Mouse (Mus musculus) cerebellum, postnatal 4 days (tissue): ENCODE data around the gene Mlip.

Experiments
- DNase-seq, 2 experiments: peaks; one replicate each; pipeline ENCODE4 v3.0.0; 2022; ENCODE audit warnings: low spot score in 2 of 2, mixed read lengths in 1 of 2

Mlip gene

DNA sequence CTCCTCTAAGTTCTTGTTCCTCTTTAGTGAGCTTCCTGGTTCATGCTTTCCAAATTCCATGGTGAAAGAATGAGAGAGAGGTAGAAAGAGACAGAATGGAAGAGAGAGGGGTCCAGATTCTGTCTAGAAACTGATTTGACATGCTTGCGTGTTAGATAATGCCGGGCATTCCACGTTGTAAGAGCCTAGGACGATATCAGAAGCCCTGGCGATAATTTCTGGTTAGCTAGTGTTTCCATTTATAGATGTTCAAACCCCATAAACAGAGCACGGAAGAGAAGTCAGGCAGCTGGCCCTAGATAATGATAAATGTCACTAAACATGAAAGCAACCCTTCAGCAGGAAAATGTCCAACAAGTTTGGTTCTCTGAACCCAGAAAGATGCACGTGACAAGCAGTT is 5.1 kb downstream of the Mlip start:
- DNase-seq: no peak

DNA sequence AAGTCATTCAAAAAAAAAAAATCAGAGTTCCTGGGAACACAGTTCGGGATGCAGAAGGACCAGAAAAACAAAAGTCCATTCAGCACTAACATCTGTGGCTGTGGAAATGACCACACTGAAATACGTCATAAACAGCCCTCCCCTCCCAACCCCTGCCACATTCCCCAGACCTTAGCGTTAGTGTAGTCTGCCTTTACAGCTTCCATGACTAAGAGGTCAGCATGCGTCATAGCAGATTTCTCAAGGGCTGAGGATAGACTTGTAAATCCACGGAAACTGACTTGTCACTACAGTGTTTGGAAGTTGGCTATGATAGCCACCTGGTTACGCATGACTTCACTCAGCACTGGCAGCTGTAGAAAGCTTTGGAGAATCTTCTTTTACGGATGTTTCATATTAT is 8.5 kb downstream of the Mlip start:
- no peak for DNase-seq

DNA sequence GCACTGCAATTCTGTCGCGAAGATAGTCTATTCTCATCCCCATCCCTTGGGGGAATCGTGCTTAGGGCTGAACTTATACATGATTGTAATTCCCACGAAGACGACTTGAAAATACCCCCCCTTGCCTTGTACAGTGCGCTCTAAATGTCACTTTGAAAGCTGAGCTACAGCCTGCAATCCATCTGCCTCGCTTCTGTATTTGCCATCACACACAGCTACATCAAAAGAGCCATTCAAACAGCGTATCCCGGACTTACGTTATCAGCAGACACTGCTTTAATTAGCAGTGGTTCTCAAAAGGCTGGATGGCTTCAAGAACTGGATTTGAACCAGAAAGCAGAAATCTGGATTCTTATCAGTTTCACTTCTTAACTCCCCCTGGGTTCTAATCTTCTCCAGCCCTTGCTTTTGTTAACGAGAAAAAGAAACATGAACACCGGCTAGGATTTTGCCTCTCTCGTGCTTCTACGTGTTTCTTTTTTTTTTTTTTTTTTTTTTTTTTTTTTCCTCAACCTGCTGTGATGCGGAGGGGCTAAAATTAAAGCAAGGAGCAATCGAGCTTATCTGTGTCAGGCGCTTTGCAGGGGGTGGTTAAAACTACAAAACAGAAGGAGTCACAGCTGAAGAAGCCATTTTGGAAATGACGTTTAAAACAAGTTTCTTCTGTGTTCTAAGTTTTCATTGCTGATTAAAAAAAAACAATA is 12.5 kb downstream of the Mlip start:
- DNase-seq: no peak

DNA sequence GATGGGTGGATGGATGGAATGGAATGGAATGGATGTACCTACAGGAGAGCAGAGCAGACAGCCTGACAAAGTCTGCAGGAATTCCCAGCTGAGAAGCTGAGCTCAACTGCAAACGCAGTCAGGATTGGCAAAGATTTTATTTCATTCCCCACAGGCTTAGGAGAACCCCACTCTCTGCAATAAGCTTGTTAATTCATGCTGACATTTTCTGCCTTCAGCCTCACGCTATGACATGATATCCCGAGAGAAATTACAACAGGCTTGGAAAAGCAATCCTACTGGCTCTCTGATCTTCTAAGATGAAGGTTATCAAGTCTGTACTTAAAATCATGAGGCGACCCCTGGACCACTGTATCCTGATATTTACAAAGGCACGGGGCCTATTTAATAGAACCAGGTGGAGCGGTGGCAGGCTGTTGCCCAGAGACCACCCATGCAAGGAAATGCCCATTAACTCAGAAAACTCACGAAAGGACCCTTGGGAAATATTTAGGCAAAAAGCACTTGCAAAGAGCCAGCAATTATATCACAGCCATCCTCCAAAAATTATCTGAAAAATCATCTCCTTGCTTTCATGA is 13.1 kb downstream of the Mlip start:
- no peak for DNase-seq

DNA sequence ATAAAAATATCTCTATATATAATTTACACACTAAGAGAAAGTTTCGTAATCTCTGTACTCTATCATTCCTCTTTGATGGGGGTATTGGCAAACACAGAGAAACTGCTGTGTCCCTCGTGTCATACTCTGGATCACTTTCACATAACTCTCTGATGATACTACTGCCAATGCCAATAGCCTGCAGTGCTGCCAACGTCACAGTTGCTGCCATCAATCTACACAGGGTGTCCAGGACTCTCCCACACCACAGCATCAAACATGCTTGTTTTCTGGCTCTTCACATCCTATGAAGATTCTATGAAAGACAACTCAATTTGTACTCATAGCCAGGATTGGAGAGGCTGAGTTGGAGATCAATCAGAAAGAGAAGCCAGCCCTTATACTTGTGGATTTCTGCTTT is 17.4 kb downstream of the Mlip start:
- DNase-seq: no peak

DNA sequence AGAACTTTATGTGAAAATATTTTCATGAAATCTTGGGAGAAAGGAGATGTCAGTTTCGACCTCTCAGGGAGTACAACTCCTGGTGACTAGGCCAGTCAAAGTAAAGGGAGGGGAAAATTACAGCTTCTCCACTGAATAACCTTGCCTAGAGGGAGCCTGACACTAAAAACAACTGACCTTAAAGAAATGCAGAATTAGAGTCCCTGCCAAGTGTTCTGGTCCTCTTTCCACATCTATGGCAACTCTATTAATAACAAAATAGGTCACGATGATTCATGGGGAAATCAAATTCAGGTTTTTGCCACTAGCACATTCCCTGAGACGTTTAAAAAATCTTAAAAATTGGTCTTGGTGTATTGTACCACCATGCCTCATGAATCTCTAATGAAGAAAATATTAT is 34.4 kb downstream of the Mlip start:
- DNase-seq: no peak

DNA sequence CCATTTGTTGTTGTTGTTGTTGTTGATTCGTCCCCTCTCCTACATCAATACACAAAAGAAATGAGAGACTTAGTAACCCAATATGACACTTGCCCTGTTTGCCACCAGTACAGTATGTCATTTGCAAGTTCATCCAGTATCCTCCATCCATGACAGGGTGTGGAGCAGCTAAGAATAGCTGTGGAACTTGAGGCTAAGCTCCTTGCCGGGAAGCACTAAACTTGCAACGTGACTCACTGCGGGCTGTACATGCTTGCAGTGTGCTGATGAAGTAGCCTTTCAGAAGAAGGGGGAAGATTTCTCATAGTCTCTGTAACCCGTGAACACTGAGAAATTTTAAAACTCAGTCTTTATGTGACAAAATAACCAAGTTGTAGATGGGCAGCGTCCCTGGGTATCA is 42.2 kb downstream of the Mlip start:
- DNase-seq: no peak

DNA sequence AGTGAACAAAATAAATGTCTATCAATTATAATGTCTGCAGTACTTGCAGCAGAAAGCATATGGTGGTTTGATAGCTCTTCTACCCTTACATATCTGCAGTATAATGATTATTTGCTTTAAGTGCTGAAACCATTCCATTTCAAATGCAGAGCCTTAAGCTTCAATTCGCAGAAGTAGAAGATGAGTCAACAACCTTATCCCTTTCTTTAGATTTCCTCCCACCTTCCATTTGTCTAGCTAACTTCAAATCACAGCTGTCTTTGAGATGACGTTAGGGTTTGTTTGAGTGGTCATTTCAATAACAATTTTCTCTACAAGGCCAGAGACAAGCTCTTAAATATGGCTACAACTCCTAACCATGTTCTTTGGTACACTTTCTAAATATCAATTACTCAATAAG is 47.4 kb downstream of the Mlip start:
- no peak for DNase-seq

DNA sequence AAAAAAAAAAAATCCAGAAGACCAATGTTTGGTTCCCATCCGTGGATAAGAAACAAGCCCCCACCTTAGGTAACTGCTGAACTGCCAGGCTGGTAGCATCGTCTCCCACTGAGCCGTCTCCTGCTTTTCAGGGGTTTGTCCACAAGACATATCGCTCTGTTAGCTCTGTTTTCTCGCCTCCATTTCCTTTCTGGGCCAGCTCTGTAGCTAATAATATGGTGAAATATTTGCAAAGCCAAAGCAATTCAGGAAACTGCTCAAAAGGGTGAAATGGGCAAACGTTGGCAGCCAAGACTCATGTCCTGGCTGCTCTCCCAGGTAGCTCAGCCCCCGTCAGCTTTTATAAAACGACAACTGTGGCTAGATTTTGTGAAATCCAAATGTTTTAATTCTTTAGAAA is 50.4 kb downstream of the Mlip start:
- DNase-seq: no peak

DNA sequence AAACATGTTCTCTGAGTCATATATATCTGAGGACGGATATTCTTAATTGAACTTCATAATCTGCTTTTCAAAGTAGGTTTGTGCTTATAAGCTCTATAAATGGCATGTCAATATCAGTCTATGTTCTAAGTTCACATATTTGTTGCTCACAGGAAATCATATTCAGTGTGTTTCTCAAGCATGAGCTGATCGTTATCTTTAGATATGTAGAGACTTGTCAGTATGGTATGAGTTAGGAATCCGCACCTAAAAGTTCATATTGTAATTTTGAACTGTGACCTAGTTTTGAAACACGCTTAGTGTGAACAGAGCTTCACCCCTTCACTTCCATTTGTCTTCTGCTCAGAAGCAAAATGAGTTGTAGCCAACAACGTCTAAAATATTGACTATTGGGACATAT is 64.8 kb downstream of the Mlip start:
- DNase-seq: no peak

DNA sequence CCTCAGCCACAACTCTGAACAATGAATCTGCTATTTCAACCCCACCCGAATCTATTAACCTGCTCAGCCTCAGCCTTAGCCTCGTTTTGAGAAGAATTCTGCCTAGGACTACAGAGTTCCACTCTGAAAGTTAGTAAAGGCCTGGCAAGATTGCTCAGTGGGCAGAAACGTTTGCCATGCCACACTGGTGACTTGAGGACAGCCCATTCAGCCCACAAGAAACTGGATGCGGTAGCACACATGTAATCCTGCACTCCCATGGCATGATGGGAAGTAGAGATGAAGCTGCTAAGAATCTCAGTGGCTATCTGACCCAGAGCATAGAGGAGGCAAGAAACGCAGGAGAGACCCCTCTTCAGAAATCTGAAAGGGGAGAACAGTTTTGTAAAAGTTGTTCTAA is 73.4 kb downstream of the Mlip start:
- DNase-seq: no peak

DNA sequence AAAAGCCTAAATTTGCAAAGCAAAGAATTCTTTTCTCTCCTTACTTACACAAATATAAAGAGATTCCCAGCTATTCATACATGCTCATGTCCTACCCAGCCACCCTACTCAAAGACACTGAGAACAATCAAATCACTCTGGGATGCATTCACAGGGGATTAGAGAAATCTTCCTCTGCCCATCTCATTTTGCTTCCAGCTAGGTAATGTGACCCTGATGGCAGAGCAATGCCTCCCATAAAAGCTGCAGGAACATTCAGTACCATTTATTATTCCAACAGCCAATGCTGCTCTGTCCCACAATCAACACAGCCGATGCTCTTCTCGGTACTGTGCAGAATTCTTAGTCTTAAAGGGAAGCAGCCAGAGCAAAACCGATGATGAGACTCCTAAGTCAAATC is 74.7 kb downstream of the Mlip start:
- DNase-seq: no peak

DNA sequence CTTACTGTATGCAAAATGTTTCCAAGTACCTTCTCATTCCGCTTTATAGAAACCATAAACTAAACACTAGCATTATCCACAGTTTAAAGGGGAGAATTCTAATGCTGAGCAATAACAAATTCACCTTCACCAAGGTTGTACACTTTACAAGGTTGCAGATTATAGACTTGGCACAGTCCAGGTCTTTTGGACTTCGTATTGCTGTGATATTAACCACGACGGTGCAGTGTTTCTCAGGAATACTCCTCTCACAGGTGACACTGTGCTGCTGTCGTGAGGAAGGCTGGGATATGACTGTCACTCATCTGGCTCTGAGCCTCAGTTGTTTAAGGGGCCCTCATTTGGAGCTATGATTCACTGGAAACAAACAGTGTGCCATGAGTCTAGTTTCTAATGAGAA is 75.5 kb downstream of the Mlip start:
- no peak for DNase-seq

DNA sequence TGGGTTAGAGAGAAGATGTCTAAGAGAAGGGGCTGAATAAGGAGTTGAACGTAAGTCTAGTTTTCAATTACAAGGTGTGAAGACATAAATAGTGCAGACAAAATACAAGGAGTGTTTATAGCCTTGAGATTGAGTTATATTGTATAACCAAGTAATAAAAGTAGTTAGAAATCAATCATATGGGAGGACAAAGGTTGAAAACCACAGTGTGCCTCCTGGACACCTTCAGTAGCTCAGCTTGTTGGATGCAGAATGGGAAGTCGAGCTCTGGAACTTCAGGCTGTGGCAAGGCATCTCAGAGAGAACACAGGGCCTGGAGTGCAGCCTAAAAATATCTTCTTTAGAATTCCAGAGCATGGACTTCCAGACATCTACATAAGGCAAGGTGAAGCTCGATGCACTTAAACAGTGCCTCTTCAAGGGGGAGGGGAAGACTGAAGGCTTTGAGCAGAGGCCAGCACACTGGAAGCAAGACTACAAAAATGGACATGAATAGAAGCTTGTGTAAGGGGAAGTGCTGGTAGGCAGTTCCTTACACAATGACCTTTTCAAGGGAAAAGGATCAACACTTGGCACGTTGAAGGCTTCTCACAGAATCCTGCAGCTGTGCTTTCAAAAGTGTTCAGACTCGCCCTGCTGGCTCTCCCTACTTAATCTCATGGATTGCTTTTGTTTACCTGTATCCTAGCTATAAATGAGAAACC is 76.2 kb downstream of the Mlip start:
- no peak for DNase-seq

DNA sequence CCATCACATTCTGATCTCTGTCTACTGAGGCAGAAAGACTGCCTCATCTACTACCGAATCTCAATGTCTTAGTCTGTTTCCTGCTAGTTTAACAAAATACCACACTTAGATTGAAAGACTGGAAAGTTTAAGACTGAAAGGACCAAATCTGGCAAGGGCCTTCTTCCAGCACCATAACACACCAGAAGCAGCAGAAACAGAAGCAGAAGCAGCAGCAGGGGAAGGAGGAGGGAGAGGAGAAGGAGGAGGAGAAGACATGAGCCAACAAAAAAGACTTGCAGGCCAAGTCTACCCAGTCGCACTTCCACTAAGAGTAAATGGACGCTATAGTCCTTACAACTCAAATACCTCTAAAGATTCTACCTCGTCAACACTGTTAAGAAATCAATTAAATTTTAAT is 80.0 kb downstream of the Mlip start:
- no peak for DNase-seq

DNA sequence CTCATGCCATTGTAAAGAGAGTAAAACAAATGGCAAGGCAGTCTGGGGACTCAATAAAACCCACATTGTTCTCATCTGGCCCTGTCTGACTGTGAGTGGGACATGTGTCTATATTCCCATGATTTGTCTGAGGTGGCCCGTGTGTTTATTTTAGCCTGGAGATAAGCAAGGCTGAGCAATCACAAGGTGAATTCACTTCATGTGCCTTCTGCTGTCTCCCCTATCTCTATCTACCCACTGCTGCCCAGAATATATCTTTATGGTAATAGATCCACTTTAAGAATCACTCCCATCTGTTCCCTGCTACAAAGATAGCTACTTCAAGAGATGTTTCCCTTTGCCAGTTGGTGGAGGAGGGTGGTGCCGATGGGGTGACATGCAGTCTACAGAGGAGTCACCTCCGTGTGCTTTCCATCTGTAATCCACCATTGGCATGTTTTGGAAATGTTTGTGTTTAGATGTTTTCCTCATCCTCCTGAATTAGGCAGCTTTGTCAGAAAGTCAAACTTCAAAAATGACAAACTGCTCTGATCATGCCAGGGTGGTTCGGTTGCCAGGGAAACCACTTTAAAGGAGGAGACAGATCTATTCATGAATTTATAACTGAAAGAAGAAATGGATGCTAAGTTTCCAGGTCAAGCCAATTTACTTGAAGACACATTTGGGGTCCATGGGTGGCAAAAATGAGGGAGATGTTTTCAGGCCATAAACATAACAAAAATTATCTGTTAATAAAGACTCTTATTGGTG is 87.3 kb downstream of the Mlip start:
- DNase-seq: no peak

DNA sequence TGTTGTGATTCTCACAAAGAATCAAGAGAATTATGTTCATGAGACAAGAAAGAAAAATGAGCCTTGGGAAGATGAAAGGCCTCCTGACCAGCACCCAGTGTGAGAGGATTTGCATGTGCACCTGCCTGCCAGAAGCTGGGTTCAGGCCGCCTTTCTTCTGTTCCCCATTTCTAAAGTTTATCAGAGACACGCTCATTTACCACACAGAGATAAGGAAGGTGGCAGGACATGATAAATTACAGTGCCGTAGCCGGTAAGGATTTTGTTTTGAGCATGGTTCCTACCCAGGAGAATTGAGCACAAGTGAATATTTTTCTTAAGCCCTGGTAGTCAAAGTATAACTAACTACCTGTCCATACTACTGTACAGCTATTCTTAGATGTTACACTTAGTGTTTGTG is 93.7 kb downstream of the Mlip start:
- DNase-seq: no peak

DNA sequence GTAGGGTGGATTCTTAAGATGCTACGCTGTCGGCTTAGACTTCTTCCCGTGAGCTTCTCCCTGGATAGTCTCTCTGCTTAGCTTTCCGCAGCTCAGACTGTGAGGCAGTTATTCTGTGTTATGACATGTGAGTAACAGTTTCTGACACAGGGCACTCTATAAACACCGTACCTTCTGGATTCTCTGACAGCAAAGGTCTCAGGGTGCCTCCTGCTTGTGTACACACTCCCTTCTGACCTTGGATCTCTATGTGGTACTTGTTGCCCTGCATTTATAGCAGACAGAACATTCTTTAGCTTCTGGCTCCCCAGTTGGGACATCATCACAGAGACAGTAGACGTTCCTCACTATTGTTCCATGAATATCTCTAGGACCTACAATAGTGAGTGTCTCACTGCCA is 94.5 kb downstream of the Mlip start:
- DNase-seq: no peak

DNA sequence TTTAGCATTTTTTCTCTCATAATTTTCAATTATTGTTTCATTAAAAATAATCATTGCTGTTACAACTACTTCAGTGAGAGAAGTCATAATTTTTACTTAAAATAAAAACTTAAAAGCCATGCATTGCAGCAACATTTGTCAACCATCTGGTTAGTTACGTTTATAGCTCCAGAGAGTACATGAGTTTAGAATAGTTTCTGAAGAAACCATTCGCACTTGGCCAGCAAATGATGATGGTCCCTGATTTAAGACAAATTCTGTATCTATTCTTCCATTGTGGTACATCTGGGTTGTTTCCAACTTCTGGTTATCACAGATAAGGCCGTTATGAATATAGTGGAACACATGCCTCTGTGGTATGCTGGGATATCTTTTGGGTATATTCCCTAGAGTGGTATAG is 98.3 kb downstream of the Mlip start:
- no peak for DNase-seq

DNA sequence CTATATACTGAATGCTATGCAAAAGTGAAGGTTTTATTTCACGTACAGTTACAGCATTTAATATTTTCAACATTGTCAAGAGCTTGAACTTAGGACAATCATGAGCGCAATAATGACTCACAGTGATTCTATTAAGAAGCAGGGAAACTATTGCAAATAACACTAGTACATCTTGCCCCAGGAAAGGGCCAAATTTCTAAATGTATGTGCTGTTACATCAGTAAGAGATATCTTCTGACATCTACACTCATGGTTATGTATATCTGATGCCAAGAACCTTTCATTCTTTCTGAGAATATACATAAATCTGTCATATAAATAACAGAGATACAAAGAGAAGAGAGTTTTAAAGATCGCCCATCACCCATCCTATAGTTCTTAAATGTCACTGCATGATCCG is 100.0 kb downstream of the Mlip start:
- DNase-seq: no peak

DNA sequence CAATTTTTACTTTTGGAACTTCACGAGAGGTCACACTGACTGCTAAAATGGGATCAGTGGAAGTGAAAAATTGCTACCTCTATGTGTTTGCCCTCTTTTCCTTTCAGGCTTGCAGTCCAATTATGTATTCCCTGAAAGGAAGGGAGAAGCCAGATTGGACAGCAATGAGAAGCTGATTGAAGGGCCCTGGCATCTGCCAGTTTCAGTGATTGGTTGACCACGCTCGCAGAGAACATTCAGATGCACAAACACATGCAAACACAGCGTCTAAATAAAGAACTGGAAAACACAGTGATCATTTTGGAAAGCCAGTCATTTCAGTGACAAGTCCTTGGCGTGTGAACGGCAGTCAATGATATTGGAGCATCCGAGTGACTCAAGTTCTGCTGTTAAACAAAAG is 100.6 kb downstream of the Mlip start:
- no peak for DNase-seq

DNA sequence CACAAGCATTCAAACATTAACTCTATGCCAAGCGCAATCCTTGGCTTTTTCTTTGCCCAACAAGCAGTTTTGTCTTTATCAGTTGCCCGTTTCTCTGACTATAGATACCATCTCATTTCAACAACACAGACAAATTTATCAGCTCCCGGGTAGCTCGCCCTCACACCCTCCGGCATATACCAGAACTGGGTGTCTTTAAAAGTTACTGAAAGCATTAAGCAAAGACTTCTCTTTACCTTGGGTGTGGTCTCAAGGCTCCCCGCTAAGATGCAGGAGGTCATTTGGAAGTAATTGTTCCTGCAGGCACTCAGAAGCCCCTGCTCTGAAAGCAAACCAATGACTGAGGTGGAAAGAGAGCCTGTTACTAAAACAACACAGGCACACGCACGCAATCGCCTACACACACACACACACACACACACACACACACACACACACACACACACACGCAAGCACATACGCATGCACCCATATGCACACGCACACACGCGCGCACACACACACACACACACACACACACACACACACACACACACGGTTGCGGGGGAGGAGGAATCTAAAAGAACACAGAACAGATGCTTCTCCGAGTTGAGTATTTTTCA is 101.2 kb downstream of the Mlip start:
- DNase-seq: no peak
